Mouse (Mus musculus) cortical plate, adult 2 months (tissue): ENCODE measurements at regions not wholly inside any gene's neighbourhood (a gene's known extent, or its start where the extent isn't known, plus 50 kb on each side); places are given as distances from the start of the nearest gene placed in this dataset.

ENCODE experiments used
- CTCF ChIP-seq: fragments of 200-500 bp; IDR thresholded peaks from 2 replicates; pipeline ENCODE4 v1.5.1; 2011; ENCODE audit warnings: mild to moderate bottlenecking, control low read depth, low read length; ENCODE audit not compliant: insufficient read depth; ENCODE audit errors: extremely low read depth
- POLR2A ChIP-seq: fragments of 200-500 bp; IDR thresholded peaks from 2 replicates; pipeline ENCODE4 v1.6.1; 2011; ENCODE audit warnings: mild to moderate bottlenecking, low read length, control low read depth; ENCODE audit not compliant: insufficient read depth; ENCODE audit errors: extremely low read depth

DNA sequence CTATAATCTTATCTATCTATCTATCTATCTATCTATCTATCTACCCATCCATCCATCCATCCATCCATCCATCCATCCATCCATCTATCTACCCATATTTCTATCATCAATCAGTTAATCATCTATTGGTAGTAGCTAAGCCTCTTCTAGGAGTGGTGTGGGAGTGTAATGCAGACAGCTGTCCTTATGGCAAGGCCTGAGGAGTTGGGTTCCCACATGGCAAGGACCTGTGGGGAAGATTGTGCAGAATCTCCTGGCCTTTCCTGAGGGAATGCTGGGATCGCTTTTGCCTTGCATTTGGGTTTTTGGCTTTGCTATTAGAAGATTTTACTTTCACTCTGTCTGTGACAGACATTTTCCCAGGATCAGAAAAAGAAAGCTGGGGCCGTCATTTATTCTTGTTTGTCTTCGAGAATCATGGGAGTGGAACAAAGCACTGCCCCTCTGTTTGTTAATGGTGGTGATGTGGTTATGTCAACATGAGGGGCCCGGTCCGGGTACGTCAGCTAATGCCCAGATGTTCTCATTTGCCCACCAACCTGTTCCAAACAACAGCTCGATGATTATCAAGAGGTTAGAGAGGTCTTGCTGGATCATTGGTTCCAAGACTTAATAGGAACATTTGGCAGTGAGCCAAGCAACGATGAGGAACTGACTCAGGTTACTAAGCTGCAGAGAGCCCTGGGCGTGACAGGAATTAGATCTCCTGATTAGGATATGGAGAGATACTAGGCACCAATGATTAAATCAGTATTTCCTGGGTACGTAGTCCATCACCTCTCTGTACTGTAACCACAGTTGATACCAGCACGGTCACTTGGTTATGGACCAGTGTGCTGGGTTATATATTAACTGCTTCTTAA, 249.0 kb upstream of the Dusp10 start:
- TF ChIP-seq CTCF: no peak
- TF ChIP-seq POLR2A: no peak
